Mouse (Mus musculus) thymus, adult 2 months (tissue): ENCODE results near the gene Ntm.

Experiments
- CTCF ChIP-seq: fragments of 200-500 bp; IDR thresholded peaks from 2 replicates; pipeline ENCODE4 v1.5.1; 2012; ENCODE audit warnings: mild to moderate bottlenecking, control low read depth, low read length, moderate library complexity, borderline replicate concordance; ENCODE audit not compliant: control insufficient read depth, poor library complexity, insufficient read depth; ENCODE audit errors: extremely low read depth
- POLR2A ChIP-seq: fragments of 200-500 bp; IDR thresholded peaks from 2 replicates; pipeline ENCODE4 v1.6.1; 2012; ENCODE audit warnings: mild to moderate bottlenecking, low read length, control low read depth, moderate library complexity; ENCODE audit not compliant: control insufficient read depth, poor library complexity, insufficient read depth; ENCODE audit errors: extremely low read depth

DNA sequence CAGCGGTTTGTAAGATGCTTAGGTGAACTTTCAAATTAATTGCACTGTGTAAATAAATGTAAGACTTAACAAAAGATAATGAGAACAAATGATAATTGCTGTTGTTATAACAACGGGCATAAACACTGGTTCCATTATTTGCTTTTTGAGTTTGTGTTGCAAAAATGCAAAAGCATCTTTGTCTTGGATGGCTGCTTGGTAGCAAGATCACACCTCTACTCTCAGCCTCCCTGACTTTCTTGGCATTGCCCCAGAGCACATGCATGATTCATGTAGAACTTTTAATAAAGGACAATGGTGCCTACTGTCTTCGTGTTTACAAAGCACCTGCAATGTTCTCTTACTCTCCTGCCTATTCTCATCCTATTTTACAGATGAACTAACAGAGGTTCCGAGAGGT lies 875.3 kb downstream of the Ntm start:
- TF ChIP-seq POLR2A (no peak), CTCF (no peak)
